Mouse (Mus musculus): ENCODE measurements around the gene Lgsn. TPM values are rescaled to one million over a fixed set of nuclear protein-coding genes. Genes with fewer than 3 reads are reported as not detected.

Lgsn gene
- total RNA-seq (2014; fragmentation: Nextera tagmentation) (not detected in 2 replicates), total RNA-seq (2017) (not detected in 2 replicates), polyA plus RNA-seq (2012) (not detected in 2 replicates)

DNA sequence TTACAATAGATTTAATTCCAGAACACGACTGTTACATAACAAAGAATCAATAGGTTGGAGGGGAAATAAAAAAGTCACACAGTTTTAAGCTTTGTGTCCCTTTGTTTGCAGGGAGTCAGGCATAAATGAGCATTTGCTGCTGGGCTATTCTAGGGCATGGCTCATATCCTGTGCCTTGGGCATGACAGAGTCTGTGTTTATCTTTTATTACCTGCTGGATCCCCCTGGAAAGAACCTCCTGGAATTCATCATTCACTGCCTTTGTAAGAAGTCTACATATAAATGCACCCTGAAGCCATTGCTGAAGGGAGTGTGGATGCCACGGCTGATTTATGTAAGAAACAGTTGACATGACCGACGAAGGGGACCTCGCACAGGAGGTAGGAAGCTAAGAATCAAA, at the start of gene Lgsn:
TSS of gene Lgsn (plus strand) at position 301 of the 400 bp plus-strand sequence.
- H3K27me3 ChIP-seq (ENCODE audit: insufficient read depth, low read length), result no peaks in the 10 kb centered on the region
- no peak within 1 kb of the TSS for H3K4me3 ChIP-seq (ENCODE audit: low read depth, low read length)
- DNase-seq (ENCODE audit: low spot score), result no peak
- H3K4me1 ChIP-seq (ENCODE audit: insufficient read depth, low read depth, low read length), result no peaks in the 10 kb centered on the region
- no peak for TF ChIP-seq GATA1 (IDR thresholded peaks at IDR 0.05; ENCODE audit: borderline replicate concordance, low read length)
- no peak for TF ChIP-seq TAL1 (conservative IDR thresholded peaks at IDR 0.05; ENCODE audit: low read depth, low read length)
- TF ChIP-seq POLR2AphosphoS5 (IDR thresholded peaks at IDR 0.05; ENCODE audit: insufficient replicate concordance, low read depth, low read length), result no peak
- no peak for TF ChIP-seq GATA2 (IDR thresholded peaks at IDR 0.05; ENCODE audit: borderline replicate concordance, low read depth, low read length)
- no peak for TF ChIP-seq CTCF (IDR thresholded peaks at IDR 0.05; ENCODE audit: low read depth, low read length)
- H3K36me3 ChIP-seq (replicated peaks), result no peaks in the 10 kb centered on the region
- no peak for ATAC-seq (ENCODE audit: extremely low read depth, insufficient number of reproducible peaks, low FRiP score, poor library complexity, severe bottlenecking)
- H3K9me3 ChIP-seq (replicated peaks), result no peaks in the 10 kb centered on the region

DNA sequence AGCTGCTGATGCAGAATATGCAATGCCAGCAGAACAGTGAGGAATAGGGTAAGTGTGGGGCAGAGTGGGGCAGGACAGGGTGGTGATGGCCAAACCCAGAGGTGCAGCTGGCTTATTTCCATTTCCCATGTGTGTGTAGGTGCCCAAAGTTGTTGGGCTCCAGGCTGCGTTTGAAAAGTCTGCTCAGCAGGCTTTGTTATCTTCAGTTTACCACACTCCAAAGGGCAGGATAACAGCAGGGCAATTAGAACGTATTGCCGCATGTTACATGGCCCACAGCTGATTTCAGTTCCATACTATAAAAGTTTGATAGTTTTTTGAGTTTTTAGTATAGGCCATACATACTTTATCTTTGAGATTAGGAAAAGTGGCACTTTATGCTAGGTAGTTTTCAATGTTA, 37.8 kb upstream of the Lgsn start:
- no peak overlapping the region for H3K4me3 ChIP-seq (ENCODE audit: low read depth, low read length)
- TF ChIP-seq GATA1 (IDR thresholded peaks at IDR 0.05; ENCODE audit: borderline replicate concordance, low read length) (no peak), GATA2 (IDR thresholded peaks at IDR 0.05; ENCODE audit: borderline replicate concordance, low read depth, low read length) (no peak), TAL1 (conservative IDR thresholded peaks at IDR 0.05; ENCODE audit: low read depth, low read length) (no peak), CTCF (IDR thresholded peaks at IDR 0.05; ENCODE audit: low read depth, low read length) (no peak), POLR2AphosphoS5 (IDR thresholded peaks at IDR 0.05; ENCODE audit: insufficient replicate concordance, low read depth, low read length) (no peak)
- H3K9me3 ChIP-seq (replicated peaks), result no peaks in the 10 kb centered on the region
- H3K36me3 ChIP-seq (replicated peaks), result no peaks in the 10 kb centered on the region
- DNase-seq (ENCODE audit: low spot score), result no peak
- ATAC-seq (ENCODE audit: extremely low read depth, insufficient number of reproducible peaks, low FRiP score, poor library complexity, severe bottlenecking), result no peak
- no peaks in the 10 kb centered on the region for H3K27me3 ChIP-seq (ENCODE audit: insufficient read depth, low read length)
- H3K4me1 ChIP-seq (ENCODE audit: insufficient read depth, low read depth, low read length), result no peaks in the 10 kb centered on the region

DNA sequence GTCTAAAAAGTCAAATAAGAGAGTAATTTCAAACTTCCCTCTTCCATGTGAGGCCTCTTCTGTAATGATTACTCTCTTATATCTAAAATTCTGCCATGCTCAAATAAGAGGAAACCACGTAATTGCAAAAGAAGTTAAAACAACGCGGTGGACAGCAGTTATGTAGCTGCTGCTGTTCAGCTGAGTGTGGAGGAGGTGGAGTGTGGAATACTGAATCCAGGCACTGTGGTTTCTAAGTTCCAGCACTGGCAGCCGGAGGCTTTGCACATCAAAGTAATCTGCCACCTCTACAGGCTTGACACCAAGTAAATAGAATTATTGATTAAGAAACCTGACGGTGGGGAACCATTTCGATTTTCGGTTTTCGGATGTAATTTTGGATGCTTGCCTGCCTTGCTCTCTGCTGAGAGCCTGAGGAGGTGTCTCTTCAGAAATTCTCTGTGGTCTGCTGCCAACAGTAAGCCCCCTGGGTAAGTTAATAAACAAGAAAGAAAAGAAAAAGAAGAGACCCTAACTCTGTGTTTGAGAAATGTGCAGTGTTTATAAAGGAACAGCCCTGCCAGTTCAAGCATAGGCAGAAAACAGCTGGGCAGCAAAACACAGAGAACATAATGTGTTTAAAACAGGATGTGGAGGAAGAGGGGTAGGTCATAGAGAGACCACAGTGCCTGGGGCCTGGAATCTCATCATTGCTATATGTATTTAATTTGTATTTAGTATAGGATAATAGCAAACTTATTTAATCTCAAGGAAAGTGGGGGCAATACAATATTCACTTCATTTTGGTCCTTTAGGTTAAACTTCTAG, 33.7 kb upstream of the Lgsn start:
- no peak for TF ChIP-seq TAL1 (conservative IDR thresholded peaks at IDR 0.05; ENCODE audit: low read depth, low read length)
- TF ChIP-seq GATA2 (IDR thresholded peaks at IDR 0.05; ENCODE audit: borderline replicate concordance, low read depth, low read length), result no peak
- no peak for TF ChIP-seq CTCF (IDR thresholded peaks at IDR 0.05; ENCODE audit: low read depth, low read length)
- no peak for TF ChIP-seq POLR2AphosphoS5 (IDR thresholded peaks at IDR 0.05; ENCODE audit: insufficient replicate concordance, low read depth, low read length)
- TF ChIP-seq GATA1 (IDR thresholded peaks at IDR 0.05; ENCODE audit: borderline replicate concordance, low read length), result no peak
- no peak overlapping the region for H3K4me3 ChIP-seq (ENCODE audit: low read depth, low read length)
- no peaks in the 10 kb centered on the region for H3K36me3 ChIP-seq (replicated peaks)
- H3K9me3 ChIP-seq (replicated peaks), result no peaks in the 10 kb centered on the region
- ATAC-seq (ENCODE audit: extremely low read depth, insufficient number of reproducible peaks, low FRiP score, poor library complexity, severe bottlenecking), result no peak
- no peaks in the 10 kb centered on the region for H3K27me3 ChIP-seq (ENCODE audit: insufficient read depth, low read length)
- DNase-seq (ENCODE audit: low spot score), result no peak
- no peaks in the 10 kb centered on the region for H3K4me1 ChIP-seq (ENCODE audit: insufficient read depth, low read depth, low read length)

DNA sequence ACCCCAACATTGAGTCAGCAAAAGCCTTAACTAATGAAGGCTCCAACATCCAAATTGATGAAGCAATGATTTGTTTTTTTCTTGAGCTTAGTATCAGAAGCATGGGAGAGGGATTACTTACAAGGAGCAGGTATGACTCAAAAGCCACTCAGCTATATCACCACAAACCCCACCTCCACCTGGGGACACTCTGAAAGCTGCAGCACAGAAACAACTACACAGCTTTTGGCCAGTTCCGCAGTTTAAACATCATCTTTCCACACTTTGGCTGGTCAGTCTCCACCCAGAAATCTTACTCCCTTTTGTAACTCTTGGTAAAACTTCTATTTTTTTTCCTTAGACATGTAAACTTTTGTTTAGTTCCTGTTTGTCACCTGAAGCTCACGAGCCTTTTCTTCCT, 32.6 kb upstream of the Lgsn start:
- Histone ChIP-seq H3K36me3 (replicated peaks) (no peaks in the 10 kb centered on the region), H3K4me3 (ENCODE audit: low read depth, low read length) (no peak overlapping the region), H3K27me3 (ENCODE audit: insufficient read depth, low read length) (no peaks in the 10 kb centered on the region), H3K4me1 (ENCODE audit: insufficient read depth, low read depth, low read length) (no peaks in the 10 kb centered on the region), H3K9me3 (replicated peaks) (no peaks in the 10 kb centered on the region)
- TF ChIP-seq CTCF (IDR thresholded peaks at IDR 0.05; ENCODE audit: low read depth, low read length), result no peak
- no peak for TF ChIP-seq GATA1 (IDR thresholded peaks at IDR 0.05; ENCODE audit: borderline replicate concordance, low read length)
- TF ChIP-seq POLR2AphosphoS5 (IDR thresholded peaks at IDR 0.05; ENCODE audit: insufficient replicate concordance, low read depth, low read length), result no peak
- no peak for TF ChIP-seq GATA2 (IDR thresholded peaks at IDR 0.05; ENCODE audit: borderline replicate concordance, low read depth, low read length)
- TF ChIP-seq TAL1 (conservative IDR thresholded peaks at IDR 0.05; ENCODE audit: low read depth, low read length), result no peak
- DNase-seq (ENCODE audit: low spot score), result no peak
- no peak for ATAC-seq (ENCODE audit: extremely low read depth, insufficient number of reproducible peaks, low FRiP score, poor library complexity, severe bottlenecking)

DNA sequence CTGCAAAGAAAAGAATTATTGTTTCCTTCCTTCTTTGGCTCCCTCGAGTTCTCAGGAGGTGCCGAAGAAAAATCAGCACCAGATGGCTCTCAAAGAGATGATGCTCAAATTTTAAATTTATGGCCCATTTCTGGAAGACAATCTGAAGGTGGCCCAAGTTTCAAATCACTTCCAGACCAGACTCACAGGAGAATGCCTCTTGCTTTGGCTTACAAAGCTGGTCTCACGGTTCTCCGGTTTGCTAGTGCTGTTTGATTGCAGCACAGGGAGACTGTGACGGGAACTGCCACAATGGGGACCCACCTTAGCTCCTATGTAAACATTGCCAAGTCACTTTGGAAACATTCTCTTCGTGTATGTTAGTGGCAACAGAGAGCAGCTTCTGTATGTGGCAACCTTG, 26.5 kb upstream of the Lgsn start:
- H3K27me3 ChIP-seq (ENCODE audit: insufficient read depth, low read length), result no peaks in the 10 kb centered on the region
- H3K4me1 ChIP-seq (ENCODE audit: insufficient read depth, low read depth, low read length), result no peaks in the 10 kb centered on the region
- H3K4me3 ChIP-seq (ENCODE audit: low read depth, low read length), result no peak overlapping the region
- no peaks in the 10 kb centered on the region for H3K9me3 ChIP-seq (replicated peaks)
- H3K36me3 ChIP-seq (replicated peaks), result no peaks in the 10 kb centered on the region
- TF ChIP-seq TAL1 (conservative IDR thresholded peaks at IDR 0.05; ENCODE audit: low read depth, low read length) (no peak), GATA2 (IDR thresholded peaks at IDR 0.05; ENCODE audit: borderline replicate concordance, low read depth, low read length) (no peak), CTCF (IDR thresholded peaks at IDR 0.05; ENCODE audit: low read depth, low read length) (no peak), POLR2AphosphoS5 (IDR thresholded peaks at IDR 0.05; ENCODE audit: insufficient replicate concordance, low read depth, low read length) (no peak), GATA1 (IDR thresholded peaks at IDR 0.05; ENCODE audit: borderline replicate concordance, low read length) (no peak)
- ATAC-seq (ENCODE audit: extremely low read depth, insufficient number of reproducible peaks, low FRiP score, poor library complexity, severe bottlenecking), result no peak
- no peak for DNase-seq (ENCODE audit: low spot score)

DNA sequence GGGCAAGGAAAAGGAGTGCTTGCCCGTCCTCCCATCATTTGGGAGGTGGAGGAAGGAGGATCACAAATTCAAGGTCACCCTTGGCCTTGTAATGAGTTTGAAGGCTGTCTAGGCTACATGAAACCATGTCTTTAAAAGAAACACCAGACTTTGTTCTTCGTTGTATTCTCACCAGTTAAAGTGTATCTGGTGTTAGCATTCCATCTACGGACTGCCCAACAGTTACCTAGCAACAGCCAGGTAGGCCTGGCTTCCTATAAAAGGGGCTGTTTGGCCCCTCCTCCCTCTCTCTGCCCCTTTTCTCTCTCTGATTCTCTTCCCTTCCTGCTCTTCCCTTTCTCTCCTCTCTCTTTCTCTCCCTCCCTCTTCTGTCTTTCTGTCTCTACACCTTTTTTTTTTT, 25.7 kb upstream of the Lgsn start:
- no peaks in the 10 kb centered on the region for H3K9me3 ChIP-seq (replicated peaks)
- no peaks in the 10 kb centered on the region for H3K36me3 ChIP-seq (replicated peaks)
- ATAC-seq (ENCODE audit: extremely low read depth, insufficient number of reproducible peaks, low FRiP score, poor library complexity, severe bottlenecking) (no peak), DNase-seq (ENCODE audit: low spot score) (no peak)
- no peaks in the 10 kb centered on the region for H3K4me1 ChIP-seq (ENCODE audit: insufficient read depth, low read depth, low read length)
- TF ChIP-seq POLR2AphosphoS5 (IDR thresholded peaks at IDR 0.05; ENCODE audit: insufficient replicate concordance, low read depth, low read length), result no peak
- no peak for TF ChIP-seq CTCF (IDR thresholded peaks at IDR 0.05; ENCODE audit: low read depth, low read length)
- no peak for TF ChIP-seq TAL1 (conservative IDR thresholded peaks at IDR 0.05; ENCODE audit: low read depth, low read length)
- no peak for TF ChIP-seq GATA2 (IDR thresholded peaks at IDR 0.05; ENCODE audit: borderline replicate concordance, low read depth, low read length)
- TF ChIP-seq GATA1 (IDR thresholded peaks at IDR 0.05; ENCODE audit: borderline replicate concordance, low read length), result no peak
- no peak overlapping the region for H3K4me3 ChIP-seq (ENCODE audit: low read depth, low read length)
- H3K27me3 ChIP-seq (ENCODE audit: insufficient read depth, low read length), result no peaks in the 10 kb centered on the region

Measured in G1E (cell line).